Mouse (Mus musculus): ENCODE measurements around the gene Cox14.
A peak's percentile ranks its signal among the peaks of the same experiment; 100 is the strongest.
"Not testable (repeated sequence)": the region's sequence is repeated elsewhere in the genome, so short reads cannot be mapped to it uniquely, and the experiment has no call there.

Gene Cox14

DNA sequence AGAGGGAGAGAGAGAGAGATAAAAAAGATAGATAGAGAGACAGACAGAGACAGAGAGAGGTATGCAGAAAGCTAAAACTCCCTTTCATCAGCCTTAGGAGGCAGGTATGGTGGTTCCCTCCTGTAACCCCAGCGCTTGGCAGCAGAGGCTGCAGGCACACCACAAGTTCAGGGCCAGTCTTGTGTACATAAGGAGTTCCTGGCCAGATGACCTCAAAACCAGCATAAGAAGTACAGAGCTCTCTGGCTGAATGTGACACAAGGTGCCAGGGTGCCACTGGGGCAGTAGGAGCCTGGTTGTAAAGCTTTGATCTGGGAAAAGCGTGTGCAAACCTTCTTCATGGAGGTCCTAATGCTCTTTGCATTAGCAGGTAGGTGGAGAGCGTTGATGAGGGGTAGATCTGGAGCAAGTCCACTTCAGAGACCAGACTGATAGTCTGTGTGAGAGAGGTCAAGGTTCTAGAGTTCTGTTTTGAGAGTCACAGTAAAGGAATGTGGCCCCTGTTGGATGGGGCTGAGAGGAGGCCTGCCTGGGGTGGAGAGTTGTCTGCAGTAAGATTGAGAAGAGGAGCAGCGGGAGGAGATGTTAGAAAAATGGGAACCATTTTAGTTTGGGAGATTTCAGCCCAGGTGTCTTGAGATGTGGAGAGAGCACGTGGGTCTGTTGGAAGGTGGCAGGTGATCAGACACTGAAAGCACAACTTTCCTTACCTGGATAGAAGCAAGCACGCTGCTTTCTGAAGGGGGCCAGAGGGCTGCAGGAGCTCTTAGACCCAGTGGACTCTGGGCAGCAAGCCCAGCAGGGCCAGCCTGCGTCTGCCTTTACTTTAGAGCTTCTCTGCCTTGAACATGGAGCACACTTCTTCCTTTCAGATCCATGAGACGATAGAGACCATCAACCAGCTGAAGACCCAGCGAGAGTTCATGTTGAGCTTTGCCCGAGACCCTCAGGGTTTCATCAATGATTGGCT, 14.9 kb upstream of the Cox14 start:
- DNase-seq, result no peak

- DNase-seq, result no peak
These were observed 13.9 kb upstream of the Cox14 start for GRCm38 (mm10) chr15:99711491-99711890.

GRCm38 (mm10) chr15:99712666-99713559, 12.5 kb upstream of the Cox14 start:
- no peak for DNase-seq

DNA sequence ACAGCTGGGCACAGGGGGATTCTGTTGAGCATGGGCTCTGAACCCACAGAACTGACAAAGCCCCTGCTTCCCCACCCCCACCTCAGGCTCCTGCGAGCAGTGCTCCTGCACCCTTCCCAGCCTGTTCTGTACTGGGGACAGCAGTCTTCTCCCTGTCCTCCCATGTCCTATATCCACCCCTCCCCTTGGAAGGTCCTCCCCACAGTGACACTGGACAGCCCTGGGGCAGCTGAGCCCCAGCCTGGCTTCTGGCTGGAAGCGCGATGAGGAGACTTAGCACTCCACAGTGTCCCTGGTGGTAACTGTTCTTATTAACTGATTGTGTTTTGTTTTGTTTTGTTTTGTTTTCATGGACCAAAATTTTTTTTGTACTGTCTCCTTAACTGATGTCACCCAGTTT, 11.8 kb upstream of the Cox14 start:
- no peak for DNase-seq

DNA sequence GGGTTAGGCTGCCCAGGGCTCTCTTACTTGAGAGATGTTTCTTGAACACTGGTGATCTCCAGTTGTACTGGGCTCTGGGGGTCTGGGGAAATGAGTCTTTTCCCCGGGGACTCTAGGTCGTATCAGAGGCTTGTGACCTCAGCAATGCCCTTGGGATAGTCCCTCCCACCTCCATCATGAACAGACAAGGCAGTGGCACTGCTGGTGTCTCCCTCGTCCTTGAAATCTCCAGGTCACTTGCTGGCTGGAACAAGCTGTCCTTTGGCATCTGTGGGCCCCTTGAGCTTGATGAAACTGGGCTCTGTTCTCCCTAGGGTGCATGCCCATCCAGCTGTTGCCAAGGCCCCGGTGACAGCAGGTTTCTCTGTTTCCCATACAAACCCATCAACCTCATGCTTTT, 11.2 kb upstream of the Cox14 start:
- no peak for DNase-seq

DNA sequence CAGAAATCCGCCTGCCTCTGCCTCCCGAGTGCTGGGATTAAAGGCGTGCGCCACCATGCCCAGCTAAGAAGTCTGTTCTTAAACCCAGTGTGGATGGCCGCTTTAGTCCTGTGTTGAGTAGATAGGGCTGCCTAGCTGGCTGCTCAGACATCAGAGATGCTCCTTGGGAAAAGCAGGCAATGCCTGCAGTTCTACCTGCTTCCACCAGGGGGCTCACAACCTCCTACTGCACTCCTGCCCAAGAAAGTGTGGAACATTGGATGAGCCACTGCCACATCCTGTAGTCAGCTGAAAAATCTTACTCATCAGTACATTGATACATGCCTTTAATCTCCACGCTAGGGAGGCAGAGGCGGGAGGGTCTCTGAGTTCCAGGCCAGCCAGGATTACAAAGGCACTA, 10.6 kb upstream of the Cox14 start:
- peak; percentile 83 for DNase-seq

DNA sequence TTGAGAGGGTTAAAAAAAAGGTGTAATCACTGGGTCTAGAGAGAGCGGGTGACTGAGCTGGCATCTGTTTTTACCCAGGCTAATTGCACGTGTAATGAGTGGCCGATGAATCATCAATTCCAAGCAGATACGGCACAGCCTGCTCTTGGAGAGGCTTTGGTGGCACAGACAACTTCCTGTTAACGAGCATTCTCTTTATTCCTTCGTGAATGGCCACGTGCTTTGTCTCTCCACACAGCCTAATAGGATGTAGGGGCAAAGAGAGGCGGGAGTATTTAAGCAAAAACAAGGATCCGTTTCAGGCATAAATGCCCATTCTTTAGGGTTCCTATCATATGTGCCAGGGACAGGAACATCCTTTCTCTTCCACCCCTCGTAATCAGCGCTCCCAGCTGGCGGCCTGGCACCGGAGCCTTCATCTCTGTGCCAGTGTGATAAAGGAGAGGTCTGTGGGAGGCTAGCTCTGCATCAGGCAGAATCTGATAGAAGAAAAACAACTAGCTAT, 10.0 kb upstream of the Cox14 start:
- no peak for DNase-seq

GRCm38 (mm10) chr15:99715982-99716746, 9.3 kb upstream of the Cox14 start:
- no peak for DNase-seq

DNA sequence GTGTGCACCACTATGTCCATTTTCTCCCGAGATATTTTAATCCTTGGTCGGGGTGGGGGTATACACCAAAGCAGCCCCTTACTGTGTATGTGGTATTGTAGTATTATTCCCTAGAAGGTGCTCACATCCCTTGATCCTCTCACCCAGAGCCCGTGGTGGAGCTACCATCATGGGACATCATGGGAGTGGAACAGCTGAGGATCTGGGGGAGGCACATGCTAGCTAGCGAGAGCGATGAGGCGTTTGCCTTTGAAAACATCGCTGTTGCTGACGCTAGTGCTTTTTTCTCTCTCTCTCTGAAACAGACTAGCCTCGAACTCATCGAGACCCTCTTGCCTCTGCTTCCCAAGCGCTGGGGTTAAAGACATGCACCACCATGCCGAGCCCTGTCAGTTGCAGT, 8.6 kb upstream of the Cox14 start:
- no peak for DNase-seq

GRCm38 (mm10) chr15:99717386-99718334, 7.8 kb upstream of the Cox14 start, which contains the start of gene Gpd1:
Gpd1 (plus strand) TSS chr15:99717515.
- peak; percentile 82 for DNase-seq

- no peak for DNase-seq
These were observed 6.9 kb upstream of the Cox14 start for GRCm38 (mm10) chr15:99718461-99719021.

- DNase-seq, result no peak
These were observed 5.6 kb upstream of the Cox14 start for GRCm38 (mm10) chr15:99719865-99720264.

DNA sequence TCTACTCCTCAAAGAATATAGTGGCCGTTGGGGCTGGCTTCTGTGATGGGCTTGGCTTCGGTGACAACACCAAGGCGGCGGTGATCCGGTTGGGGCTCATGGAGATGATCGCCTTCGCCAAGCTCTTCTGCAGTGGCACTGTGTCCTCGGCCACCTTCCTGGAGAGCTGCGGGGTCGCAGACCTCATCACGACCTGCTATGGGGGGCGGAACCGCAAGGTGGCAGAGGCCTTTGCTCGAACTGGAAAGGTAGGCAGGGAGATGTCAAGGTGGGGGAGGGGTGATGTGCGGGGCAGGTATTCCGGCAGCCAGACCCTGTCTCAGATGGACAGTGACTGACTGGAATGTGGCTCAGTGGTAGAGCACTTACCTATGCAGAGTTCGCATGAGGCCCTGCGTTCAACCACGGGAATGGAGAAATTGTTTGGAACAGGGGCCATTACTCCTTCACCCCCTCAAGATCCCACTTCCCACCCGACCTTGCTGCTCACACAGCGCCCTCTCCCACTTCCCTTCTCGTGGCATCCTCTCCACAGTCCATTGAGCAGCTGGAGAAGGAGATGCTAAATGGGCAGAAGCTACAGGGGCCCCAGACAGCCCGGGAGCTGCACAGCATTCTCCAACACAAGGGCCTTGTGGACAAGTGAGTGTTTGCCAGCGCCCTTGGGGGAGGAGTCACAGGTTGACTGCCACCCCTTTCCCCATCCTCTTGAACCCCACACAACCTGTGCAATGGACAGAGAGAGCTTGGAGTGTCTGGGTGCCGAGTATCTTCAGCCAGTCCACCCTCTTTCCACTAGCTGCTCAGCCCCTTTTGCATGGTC, 3.3 kb upstream of the Cox14 start:
- DNase-seq, result no peak

- no peak for DNase-seq
These were observed 2.3 kb upstream of the Cox14 start for GRCm38 (mm10) chr15:99723120-99723514.

DNA sequence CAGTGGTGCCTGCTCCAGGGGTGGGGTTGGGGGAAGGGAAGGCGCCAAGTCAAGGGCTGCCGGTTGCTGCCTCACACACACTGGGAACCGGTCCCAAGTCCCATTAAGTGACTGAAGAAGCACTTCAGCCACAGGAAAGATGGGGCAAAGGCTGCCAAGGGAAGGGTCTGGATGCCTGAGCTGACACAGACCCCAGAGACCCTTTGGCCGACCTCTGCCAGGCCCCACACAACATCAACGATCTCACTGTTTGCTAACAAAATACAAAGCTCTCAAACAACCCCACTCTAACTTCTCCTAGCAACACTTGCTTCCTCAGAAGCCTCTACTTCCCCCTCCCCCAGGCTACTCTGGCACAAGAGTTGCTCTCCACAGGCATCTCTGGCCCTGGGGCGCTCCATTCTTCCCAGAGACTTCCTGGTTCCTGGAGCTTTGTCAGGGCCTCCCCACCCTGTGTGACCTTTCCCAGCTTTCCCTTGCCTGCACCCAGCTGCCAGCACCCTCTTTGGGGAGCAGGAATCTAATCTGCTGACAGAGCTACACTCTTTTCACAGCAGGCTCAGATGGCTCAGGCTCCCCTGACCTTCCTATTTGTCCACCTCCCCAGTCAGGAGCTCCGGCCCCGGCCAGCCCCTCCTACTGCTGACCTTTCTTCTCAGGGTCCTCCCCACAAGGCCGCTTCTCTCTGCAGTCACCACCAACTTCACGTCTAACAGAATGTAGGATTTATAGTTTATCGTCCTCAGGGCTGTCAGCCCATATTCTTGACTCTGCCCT, 1.7 kb upstream of the Cox14 start:
- peak; percentile 67 for DNase-seq

- DNase-seq, result peak; percentile 70
These were observed 961 bp upstream of the Cox14 start for GRCm38 (mm10) chr15:99724292-99725021.

- DNase-seq, result no peak
These were observed 1.1 kb downstream of the Cox14 start for GRCm38 (mm10) chr15:99726549-99726948.

DNA sequence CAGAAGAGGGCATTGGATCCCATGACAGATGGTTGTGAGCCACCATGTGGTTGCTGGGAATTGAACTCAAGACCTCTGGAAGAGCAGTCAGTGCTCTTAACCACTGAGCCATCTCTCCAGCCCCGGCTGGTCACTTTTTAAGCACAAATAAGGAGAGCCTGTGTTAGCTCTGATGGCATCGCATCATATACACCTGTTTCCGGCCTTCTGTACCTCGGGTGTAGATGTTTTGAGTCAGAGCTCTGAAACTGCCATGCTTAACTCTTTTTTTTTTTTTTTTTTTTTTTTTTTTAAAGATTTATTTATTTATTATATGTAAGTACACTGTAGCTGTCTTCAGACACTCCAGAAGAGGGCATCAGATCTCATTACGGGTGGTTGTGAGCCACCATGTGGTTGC, 1.6 kb downstream of the Cox14 start:
- not testable (repeated sequence) for DNase-seq

- DNase-seq, result no peak
These were observed 2.1 kb downstream of the Cox14 start for GRCm38 (mm10) chr15:99727525-99727924.

All from cerebellum, adult 11 months (tissue).